Mouse (Mus musculus): ENCODE results near the gene Wdr82. TPM values are rescaled to one million over a fixed set of nuclear protein-coding genes. Genes with fewer than 3 reads are reported as not detected.
"Not testable (repeated sequence)": the region's sequence is repeated elsewhere in the genome, so short reads cannot be mapped to it uniquely, and the experiment has no call there.

Wdr82 gene
- polyA plus RNA-seq, 1 experiment, result 33.1 TPM

DNA sequence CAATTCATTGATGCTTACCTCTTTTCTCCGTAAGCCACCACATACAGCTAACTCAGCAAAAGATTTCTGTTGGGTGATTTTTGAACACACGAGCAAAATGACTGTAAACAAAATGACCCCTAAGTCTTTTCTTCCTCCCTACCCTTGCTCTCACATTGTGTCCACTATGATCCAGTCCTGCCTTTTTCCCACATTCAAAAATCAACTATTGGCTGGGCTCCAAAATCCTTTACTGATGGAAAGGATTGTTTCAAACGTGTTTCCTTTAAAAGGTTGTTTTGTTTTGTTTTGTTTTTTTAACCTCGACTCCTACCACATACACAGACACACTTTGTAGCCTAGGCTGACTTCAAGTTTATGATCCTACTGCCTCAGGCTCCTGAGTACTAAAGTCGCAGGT, 10.3 kb upstream of the Wdr82 start:
- H3K36me3 ChIP-seq (ENCODE audit: control insufficient read depth, insufficient read depth, low read length), result no peaks in the 10 kb centered on the region
- 23% methylated on average over 5 of the region's 5 CpGs for WGBS
- TF ChIP-seq CTCF (IDR thresholded peaks at IDR 0.05; ENCODE audit: extremely low read depth, insufficient read length, insufficient replicate concordance, low read depth, low read length) (no peak), POLR2A (IDR thresholded peaks at IDR 0.05; ENCODE audit: low read depth, low read length) (no peak)
- peaks cover 24% of the 10 kb centered on the region for H3K4me1 ChIP-seq (ENCODE audit: control insufficient read depth, insufficient read depth, insufficient read length, low read length)
- H3K4me3 ChIP-seq (ENCODE audit: low read depth, low read length), result peak overlapping the region; percentile 75; the same call in 1 of the 2 replicates
- H3K27ac ChIP-seq (ENCODE audit: insufficient read depth, low read depth, low read length), result peak overlapping the region; percentile 99
- H3K27me3 ChIP-seq (ENCODE audit: control insufficient read depth, insufficient read depth, low read length), result no peaks in the 10 kb centered on the region

- TF ChIP-seq POLR2A (IDR thresholded peaks at IDR 0.05; ENCODE audit: low read depth, low read length), result no peak
- no peak for TF ChIP-seq CTCF (IDR thresholded peaks at IDR 0.05; ENCODE audit: extremely low read depth, insufficient read length, insufficient replicate concordance, low read depth, low read length)
- Histone ChIP-seq H3K4me1 (ENCODE audit: control insufficient read depth, insufficient read depth, insufficient read length, low read length) (peaks cover 5% of the 10 kb centered on the region; the same call in 1 of the 2 replicates), H3K36me3 (ENCODE audit: control insufficient read depth, insufficient read depth, low read length) (no peaks in the 10 kb centered on the region), H3K27ac (ENCODE audit: insufficient read depth, low read depth, low read length) (no peak overlapping the region), H3K4me3 (ENCODE audit: low read depth, low read length) (no peak overlapping the region), H3K27me3 (ENCODE audit: control insufficient read depth, insufficient read depth, low read length) (no peaks in the 10 kb centered on the region)
- WGBS, result 17% methylated on average over 2 of the region's 2 CpGs
Measured at GRCm38 (mm10) chr9:106166709-106167108, 4.0 kb upstream of the Wdr82 start.

- Histone ChIP-seq H3K27me3 (ENCODE audit: control insufficient read depth, insufficient read depth, low read length) (no peaks in the 10 kb centered on the region), H3K36me3 (ENCODE audit: control insufficient read depth, insufficient read depth, low read length) (no peaks in the 10 kb centered on the region), H3K4me1 (ENCODE audit: control insufficient read depth, insufficient read depth, insufficient read length, low read length) (peaks cover 5% of the 10 kb centered on the region; the same call in 1 of the 2 replicates), H3K4me3 (ENCODE audit: low read depth, low read length) (no peak overlapping the region), H3K27ac (ENCODE audit: insufficient read depth, low read depth, low read length) (no peak overlapping the region)
- TF ChIP-seq POLR2A (IDR thresholded peaks at IDR 0.05; ENCODE audit: low read depth, low read length) (no peak), CTCF (IDR thresholded peaks at IDR 0.05; ENCODE audit: extremely low read depth, insufficient read length, insufficient replicate concordance, low read depth, low read length) (no peak)
- WGBS, result 24% methylated on average over 3 of the region's 3 CpGs
Measured at GRCm38 (mm10) chr9:106167241-106167640, 3.5 kb upstream of the Wdr82 start.

DNA sequence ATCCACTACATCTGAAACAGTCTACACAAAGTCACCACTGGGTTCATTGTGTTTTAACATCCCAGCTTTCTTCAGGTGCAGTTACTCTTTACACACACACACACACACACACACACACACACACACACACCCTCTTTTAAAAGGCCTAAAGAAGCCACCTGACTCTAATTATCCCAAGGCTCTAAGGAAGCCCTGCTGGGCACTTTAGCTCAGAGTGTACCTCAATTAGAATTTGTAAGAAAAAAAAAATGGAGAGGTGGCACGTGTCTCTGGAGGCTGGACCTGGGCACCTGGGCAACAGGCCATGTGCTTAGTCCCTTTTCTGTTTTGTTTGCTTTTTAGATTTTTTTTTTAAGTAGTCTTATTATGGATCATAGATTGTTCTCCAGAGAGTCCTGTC, 3.0 kb upstream of the Wdr82 start:
- Histone ChIP-seq H3K4me1 (ENCODE audit: control insufficient read depth, insufficient read depth, insufficient read length, low read length) (peaks cover 5% of the 10 kb centered on the region; the same call in 1 of the 2 replicates), H3K27me3 (ENCODE audit: control insufficient read depth, insufficient read depth, low read length) (no peaks in the 10 kb centered on the region), H3K36me3 (ENCODE audit: control insufficient read depth, insufficient read depth, low read length) (no peaks in the 10 kb centered on the region), H3K4me3 (ENCODE audit: low read depth, low read length) (no peak overlapping the region), H3K27ac (ENCODE audit: insufficient read depth, low read depth, low read length) (no peak overlapping the region)
- TF ChIP-seq CTCF (IDR thresholded peaks at IDR 0.05; ENCODE audit: extremely low read depth, insufficient read length, insufficient replicate concordance, low read depth, low read length) (no peak), POLR2A (IDR thresholded peaks at IDR 0.05; ENCODE audit: low read depth, low read length) (no peak)
- 20% methylated on average over 1 of the region's 1 CpGs for WGBS

DNA sequence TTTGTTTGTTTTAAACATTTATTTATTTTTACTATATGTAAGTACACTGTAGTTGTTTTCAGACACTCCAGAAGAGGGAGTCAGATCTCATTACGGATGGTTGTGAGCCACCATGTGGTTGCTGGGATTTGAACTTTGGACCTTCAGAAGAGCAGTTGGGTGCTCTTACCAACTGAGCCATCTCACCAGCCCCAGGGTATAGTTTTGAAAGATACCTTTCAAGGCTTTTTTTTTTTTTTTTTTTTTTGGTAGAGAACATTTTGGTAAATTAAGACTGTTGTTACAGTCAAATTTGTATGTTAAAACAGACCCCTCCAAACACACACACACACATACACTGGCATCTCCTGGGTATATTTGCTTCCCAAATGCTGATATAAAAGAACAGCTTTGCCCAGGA, 1.7 kb upstream of the Wdr82 start:
- not testable (repeated sequence) for H3K27me3 ChIP-seq (ENCODE audit: control insufficient read depth, insufficient read depth, low read length); H3K4me1 ChIP-seq (ENCODE audit: control insufficient read depth, insufficient read depth, insufficient read length, low read length); H3K36me3 ChIP-seq (ENCODE audit: control insufficient read depth, insufficient read depth, low read length); H3K27ac ChIP-seq (ENCODE audit: insufficient read depth, low read depth, low read length); H3K4me3 ChIP-seq (ENCODE audit: low read depth, low read length)
- WGBS, result 27% methylated on average over 1 of the region's 1 CpGs

DNA sequence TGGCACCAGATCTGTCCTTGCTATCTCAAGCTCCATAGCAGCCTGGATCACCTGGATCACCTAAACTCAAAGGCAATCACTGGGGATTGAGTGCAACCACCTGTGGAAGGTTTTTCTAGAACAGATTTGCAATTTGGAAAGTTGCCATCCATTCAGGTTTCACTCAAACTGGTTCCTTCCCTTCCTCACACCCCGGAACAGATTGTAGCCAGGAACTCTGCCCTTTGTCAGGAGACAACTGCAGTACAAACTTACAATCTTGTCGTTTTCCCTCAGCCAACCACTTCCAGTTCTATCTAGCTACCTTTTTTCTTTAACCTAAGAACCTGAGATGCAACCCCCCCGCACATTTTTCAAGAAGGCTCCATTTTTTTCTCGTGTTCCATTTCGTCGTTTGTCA, 811 bp upstream of the Wdr82 start:
- Histone ChIP-seq H3K36me3 (ENCODE audit: control insufficient read depth, insufficient read depth, low read length) (no peaks in the 10 kb centered on the region), H3K27ac (ENCODE audit: insufficient read depth, low read depth, low read length) (peak overlapping the region; percentile 70; the same call in 1 of the 2 replicates), H3K4me3 (ENCODE audit: low read depth, low read length) (no peak overlapping the region), H3K4me1 (ENCODE audit: control insufficient read depth, insufficient read depth, insufficient read length, low read length) (peaks cover 9% of the 10 kb centered on the region), H3K27me3 (ENCODE audit: control insufficient read depth, insufficient read depth, low read length) (no peaks in the 10 kb centered on the region)
- TF ChIP-seq CTCF (IDR thresholded peaks at IDR 0.05; ENCODE audit: extremely low read depth, insufficient read length, insufficient replicate concordance, low read depth, low read length) (no peak), POLR2A (IDR thresholded peaks at IDR 0.05; ENCODE audit: low read depth, low read length) (no peak)
- WGBS, result 17% methylated on average over 6 of the region's 6 CpGs

DNA sequence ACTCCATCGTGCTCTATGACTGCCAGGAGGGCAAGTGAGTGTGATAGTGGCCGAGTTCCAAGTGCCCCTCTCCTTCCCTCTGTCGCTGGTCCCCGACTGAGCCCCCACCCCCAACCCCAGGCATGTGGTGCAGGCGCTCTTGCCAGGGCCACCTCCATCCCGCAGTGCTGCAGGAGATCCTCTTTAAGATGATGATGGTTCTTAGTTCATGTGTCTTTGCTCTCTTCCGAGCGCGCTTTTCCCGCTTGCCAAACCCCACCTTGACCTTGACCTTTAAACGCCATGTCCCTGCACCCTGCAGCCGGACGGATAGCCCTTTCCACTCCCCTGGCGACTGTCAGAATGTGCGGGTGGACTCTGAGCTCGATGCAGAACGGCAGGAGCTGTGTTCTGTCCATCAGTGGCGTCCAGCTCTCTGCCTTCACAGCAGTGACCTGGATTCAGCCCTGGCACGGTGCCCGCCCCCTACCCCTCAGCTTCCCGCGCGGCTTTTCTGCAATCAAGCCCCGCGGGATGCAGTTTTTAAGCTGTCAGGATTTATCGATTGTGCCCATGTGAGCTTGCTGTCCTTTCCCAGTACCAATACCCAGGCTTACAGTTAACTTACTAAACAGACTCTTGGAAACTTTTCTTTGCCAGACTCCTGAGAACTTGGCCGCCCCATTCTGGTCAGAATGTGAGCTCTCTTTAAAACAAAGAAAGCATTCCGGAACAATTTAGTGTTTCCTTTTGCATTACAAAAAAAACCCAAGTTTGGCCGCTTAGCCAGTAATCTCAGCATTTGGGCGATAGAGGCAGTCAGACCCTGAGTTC, 824 bp downstream of the Wdr82 start:
- TF ChIP-seq POLR2A (IDR thresholded peaks at IDR 0.05; ENCODE audit: low read depth, low read length) (no peak), CTCF (IDR thresholded peaks at IDR 0.05; ENCODE audit: extremely low read depth, insufficient read length, insufficient replicate concordance, low read depth, low read length) (no peak)
- Histone ChIP-seq H3K4me3 (ENCODE audit: low read depth, low read length) (peak overlapping the region; percentile 80), H3K27ac (ENCODE audit: insufficient read depth, low read depth, low read length) (peak overlapping the region; percentile 96), H3K4me1 (ENCODE audit: control insufficient read depth, insufficient read depth, insufficient read length, low read length) (peaks cover 9% of the 10 kb centered on the region), H3K36me3 (ENCODE audit: control insufficient read depth, insufficient read depth, low read length) (no peaks in the 10 kb centered on the region), H3K27me3 (ENCODE audit: control insufficient read depth, insufficient read depth, low read length) (no peaks in the 10 kb centered on the region)
- WGBS, result 1% methylated on average over 30 of the region's 30 CpGs

Measured in small intestine, adult 2 months (tissue).